Mouse (Mus musculus) cerebellum, adult (tissue): ENCODE results near the gene Nsd1.
"Not testable (repeated sequence)": the region's sequence is repeated elsewhere in the genome, so short reads cannot be mapped to it uniquely, and the experiment has no call there.

ENCODE experiments used
- ATAC-seq: cut with Nextera tagmentation; 2 replicates; pipeline ENCODE4 v1.9.2; 2017; ENCODE audit warnings: mild to moderate bottlenecking, moderate library complexity, mixed read lengths; ENCODE audit not compliant: insufficient number of reproducible peaks, low FRiP score, low TSS enrichment

Nsd1 gene

GRCm38 (mm10) chr13:55189531-55190107, 20.0 kb upstream of the Nsd1 start:
- ATAC-seq = peak; percentile 41; the same call in 1 of the 2 replicates

GRCm38 (mm10) chr13:55190121-55190868, 19.3 kb upstream of the Nsd1 start:
- ATAC-seq = peak; percentile 99

GRCm38 (mm10) chr13:55191535-55191934, 18.0 kb upstream of the Nsd1 start:
- ATAC-seq = no peak

- ATAC-seq = not testable (repeated sequence)
Measured at GRCm38 (mm10) chr13:55202758-55203157, 6.8 kb upstream of the Nsd1 start.

- ATAC-seq = no peak
Measured at GRCm38 (mm10) chr13:55203740-55204139, 5.8 kb upstream of the Nsd1 start.

GRCm38 (mm10) chr13:55204667-55205389, 4.8 kb upstream of the Nsd1 start:
- no peak for ATAC-seq

- ATAC-seq = no peak
Measured at GRCm38 (mm10) chr13:55205448-55206205, 4.0 kb upstream of the Nsd1 start.

GRCm38 (mm10) chr13:55208837-55209648, 539 bp upstream of the Nsd1 start:
- ATAC-seq = no peak

- peak; percentile 47 for ATAC-seq
Measured at GRCm38 (mm10) chr13:55210193-55210970, 800 bp downstream of the Nsd1 start.

GRCm38 (mm10) chr13:55210971-55211220, 1.3 kb downstream of the Nsd1 start:
- ATAC-seq = no peak; the same call in 1 of the 2 replicates

- peak; percentile 59 for ATAC-seq
Measured at GRCm38 (mm10) chr13:55211221-55212010, 1.8 kb downstream of the Nsd1 start.

GRCm38 (mm10) chr13:55212011-55212360, 2.4 kb downstream of the Nsd1 start:
- ATAC-seq = peak; percentile 43; the same call in 1 of the 2 replicates

- ATAC-seq = 0 out of 2 replicates have a peak, but pooled peaks have one; percentile 4
Measured at GRCm38 (mm10) chr13:55212361-55213137, 3.0 kb downstream of the Nsd1 start.

- no peak for ATAC-seq
Measured at GRCm38 (mm10) chr13:55213138-55213806, 3.7 kb downstream of the Nsd1 start.

- no peak for ATAC-seq
Measured at GRCm38 (mm10) chr13:55224364-55224763, 14.8 kb downstream of the Nsd1 start.

- ATAC-seq = no peak
Measured at GRCm38 (mm10) chr13:55230701-55231100, 21.1 kb downstream of the Nsd1 start.

GRCm38 (mm10) chr13:55243205-55243604, 33.6 kb downstream of the Nsd1 start:
- ATAC-seq = no peak
